Mouse (Mus musculus): ENCODE results near the gene 0610030E20Rik. TPM values are rescaled to one million over a fixed set of nuclear protein-coding genes. Genes with fewer than 3 reads are reported as not detected.

The 0610030E20Rik gene
- polyA plus RNA-seq, 1 experiment from 2014 or later: 18.7 TPM

DNA sequence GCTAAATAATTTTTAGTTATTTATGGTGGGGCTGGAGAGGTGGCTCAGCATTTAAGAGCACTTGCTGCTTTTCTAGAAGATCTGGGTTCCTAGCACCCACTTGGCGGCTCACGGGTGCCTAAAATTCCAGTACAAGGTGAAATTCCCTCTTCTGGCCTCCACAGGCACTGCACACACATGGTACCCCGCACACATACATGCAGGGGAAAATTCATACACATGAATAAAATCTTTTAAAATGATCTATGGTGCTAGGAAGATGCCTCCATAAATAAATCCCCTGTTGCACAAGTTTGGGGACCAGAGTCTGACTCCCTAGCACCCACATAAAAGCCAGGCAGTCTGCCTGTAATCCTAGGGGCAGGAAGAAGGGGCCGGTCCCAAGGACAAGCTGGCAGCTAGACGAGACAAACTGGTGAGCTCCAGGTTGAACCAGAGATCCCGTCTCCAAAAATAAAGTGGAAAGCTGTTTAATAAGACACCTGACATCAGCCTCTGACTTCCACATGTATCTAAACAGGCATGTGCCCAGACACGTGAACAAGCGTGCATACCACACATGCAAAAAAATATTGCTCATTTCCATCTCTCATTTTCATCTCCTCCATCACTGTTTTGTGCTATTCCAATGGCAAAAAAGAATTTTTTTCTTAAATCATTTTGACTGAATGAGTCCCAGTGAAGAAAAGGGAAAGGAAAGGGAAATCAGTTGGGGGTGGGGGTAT lies 31.6 kb downstream of the 0610030E20Rik start:
- 83% methylated on average over 8 of the region's 8 CpGs for WGBS
- Histone ChIP-seq H3K4me2 (no peak overlapping the region), H3K36me3 (replicated peaks) (no peaks in the 10 kb centered on the region), H3K9ac (no peak overlapping the region), H3K4me3 (no peak overlapping the region), H3K27ac (no peak overlapping the region), H3K27me3 (replicated peaks) (peaks cover 26% of the 10 kb centered on the region), H3K4me1 (peaks cover 6% of the 10 kb centered on the region), H3K9me3 (no peaks in the 10 kb centered on the region)
- no peak for ATAC-seq (replicated peaks)

DNA sequence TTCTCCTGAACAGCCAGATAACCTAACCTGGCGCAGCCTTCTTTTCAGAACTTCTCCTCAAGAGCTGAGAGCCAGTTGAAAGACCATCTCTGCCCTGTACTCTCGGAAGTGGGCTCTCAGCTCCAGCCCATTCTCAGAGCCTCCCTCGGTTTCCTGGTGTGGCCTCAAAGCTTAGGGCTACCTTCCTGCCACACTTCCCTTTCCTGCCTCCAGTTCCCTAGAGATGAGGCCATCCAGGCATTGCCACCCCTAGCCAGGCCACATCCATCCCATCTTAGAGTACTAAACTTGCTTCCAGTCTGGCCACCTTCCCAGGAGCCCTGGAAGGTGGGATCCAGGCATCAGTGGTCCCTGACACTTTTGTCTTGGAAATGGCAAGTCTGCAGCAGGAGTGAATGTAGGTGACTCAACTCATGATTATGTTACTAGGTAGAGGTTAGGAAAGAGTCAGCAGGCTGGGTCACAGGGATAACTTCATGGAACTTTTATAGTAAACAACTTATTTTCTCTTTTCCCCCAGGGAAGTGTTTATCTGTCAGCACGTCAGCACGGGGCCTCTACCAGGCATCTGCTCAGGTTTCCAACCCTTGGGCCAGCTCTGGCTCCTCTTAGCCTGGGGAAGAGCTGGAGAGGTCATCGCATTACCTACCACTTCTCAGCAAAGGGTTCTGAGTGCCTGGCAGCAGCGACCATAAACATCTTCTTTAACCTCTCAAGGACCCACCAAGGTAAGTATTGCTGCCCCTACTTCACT lies 32.4 kb downstream of the 0610030E20Rik start:
- Histone ChIP-seq H3K36me3 (replicated peaks) (no peaks in the 10 kb centered on the region), H3K9me3 (no peaks in the 10 kb centered on the region), H3K4me1 (peaks cover 6% of the 10 kb centered on the region), H3K27me3 (replicated peaks) (peaks cover 26% of the 10 kb centered on the region), H3K27ac (no peak overlapping the region), H3K9ac (no peak overlapping the region), H3K4me2 (peak overlapping the region; percentile 56; the same call in 1 of the 2 replicates), H3K4me3 (peak overlapping the region; percentile 39; the same call in 1 of the 2 replicates)
- WGBS: 43% methylated on average over 7 of the region's 7 CpGs
- no peak for ATAC-seq (replicated peaks)

DNA sequence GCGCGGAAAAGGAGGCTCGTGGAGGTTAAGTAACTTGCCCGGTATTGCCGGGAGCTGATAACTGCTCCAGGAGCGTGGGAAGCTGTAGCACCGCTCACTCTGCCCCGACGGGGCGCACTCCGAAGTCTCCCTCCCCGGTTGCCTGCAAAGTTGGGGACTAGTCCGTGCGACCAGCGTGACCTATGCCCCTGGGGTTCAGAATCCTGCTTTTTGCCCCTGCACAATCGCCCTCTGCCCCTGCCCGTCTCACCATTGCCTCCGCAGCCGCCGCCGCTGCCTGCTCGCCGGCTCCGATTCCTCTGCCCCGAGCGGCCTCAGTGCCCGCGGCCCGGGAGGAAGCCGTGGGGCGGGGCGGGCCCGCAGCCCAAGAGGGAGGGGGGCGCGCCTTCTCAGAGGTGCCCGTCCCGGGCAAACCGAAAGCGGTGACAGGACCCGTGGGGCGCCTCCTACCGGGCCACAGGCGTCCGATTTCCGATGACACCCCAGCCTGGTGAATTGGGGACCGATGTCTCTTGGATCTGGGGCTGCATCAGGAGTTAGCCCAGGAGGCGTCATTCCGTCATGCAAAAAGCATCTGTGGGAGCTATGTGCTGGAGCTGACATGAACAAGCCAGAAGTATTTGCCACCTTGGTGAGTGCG lies 33.1 kb downstream of the 0610030E20Rik start, which contains the start of gene Vamp5:
TSS of gene Vamp5 (minus strand) at position 338 of the 640 bp plus-strand sequence.
- H3K27ac ChIP-seq: no peak within 1 kb of the TSS
- peak within 1 kb of the TSS; percentile 38 for H3K9ac ChIP-seq
- H3K4me1 ChIP-seq: peaks cover 6% of the 10 kb centered on the region
- H3K4me3 ChIP-seq: peak within 1 kb of the TSS; percentile 39
- WGBS: 2% methylated on average over 49 of the region's 49 CpGs
- no peaks in the 10 kb centered on the region for H3K9me3 ChIP-seq
- H3K27me3 ChIP-seq (replicated peaks): peaks cover 26% of the 10 kb centered on the region
- ATAC-seq (replicated peaks): 0 out of 2 replicates have a peak, but pooled peaks have one; percentile 9
- H3K4me2 ChIP-seq: peak within 1 kb of the TSS; percentile 56
- no peaks in the 10 kb centered on the region for H3K36me3 ChIP-seq (replicated peaks)

DNA sequence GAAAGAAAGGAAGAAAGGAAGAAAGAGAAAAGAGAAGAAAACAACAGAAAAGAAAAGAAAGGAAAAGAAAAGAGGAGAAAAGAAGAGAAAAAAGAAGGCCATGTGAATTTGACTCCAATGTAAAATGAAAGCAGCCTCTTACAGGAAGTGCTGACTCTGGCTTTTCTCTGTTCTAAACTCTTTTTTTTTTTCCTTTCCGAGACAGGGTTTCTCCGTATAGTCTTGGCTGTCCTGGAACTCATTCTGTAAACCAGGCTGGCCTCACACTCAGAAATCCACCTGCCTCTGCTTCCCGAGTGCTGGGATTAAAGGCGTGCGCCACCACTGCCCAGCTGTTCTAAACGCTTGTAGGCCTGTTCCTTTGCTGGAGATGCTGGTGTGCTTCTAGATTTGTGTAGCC lies 35.4 kb downstream of the 0610030E20Rik start:
- 84% methylated on average over 6 of the region's 6 CpGs for WGBS
- peaks cover 26% of the 10 kb centered on the region for H3K27me3 ChIP-seq (replicated peaks)

DNA sequence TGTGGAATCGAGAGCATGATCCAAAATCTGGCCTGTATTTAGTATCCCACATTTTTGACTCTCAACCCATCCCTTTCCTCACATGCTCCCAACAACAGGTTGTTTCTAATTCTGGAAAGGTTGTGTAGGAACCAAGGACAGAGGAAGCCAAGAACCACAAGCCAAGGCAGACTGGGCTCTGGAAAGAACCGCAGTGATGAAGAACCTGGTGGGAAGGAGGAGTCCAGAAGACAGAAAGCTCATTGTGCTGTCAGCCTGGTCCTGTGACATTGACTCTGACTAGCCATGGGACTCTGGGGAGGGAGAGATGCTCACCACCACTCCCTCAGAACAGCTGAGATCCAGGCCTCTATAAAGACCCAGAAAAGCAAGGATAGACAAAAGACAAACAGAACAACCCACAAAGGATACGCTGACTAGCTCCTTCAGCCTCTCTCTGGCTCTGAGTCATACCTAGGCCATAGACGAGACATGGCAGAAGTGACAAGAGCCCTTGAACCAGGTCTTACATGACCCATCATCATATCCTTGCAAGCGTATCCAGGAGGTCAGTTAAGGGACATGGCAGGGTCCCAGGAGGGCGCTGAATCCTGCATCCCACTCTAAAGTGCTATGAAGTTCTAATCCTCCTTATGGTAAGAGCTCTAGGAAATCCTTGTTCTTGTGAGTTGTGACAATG lies 36.2 kb downstream of the 0610030E20Rik start:
- Histone ChIP-seq H3K4me1 (peaks cover 6% of the 10 kb centered on the region), H3K9ac (no peak overlapping the region), H3K9me3 (no peaks in the 10 kb centered on the region), H3K27ac (no peak overlapping the region), H3K27me3 (replicated peaks) (peaks cover 25% of the 10 kb centered on the region), H3K4me2 (no peak overlapping the region), H3K4me3 (no peak overlapping the region), H3K36me3 (replicated peaks) (no peaks in the 10 kb centered on the region)
- no peak for ATAC-seq (replicated peaks)
- WGBS: 86% methylated on average over 6 of the region's 6 CpGs

More for the DNA sequence above, 35.4 kb downstream of the 0610030E20Rik start:
- peaks cover 6% of the 10 kb centered on the region for H3K4me1 ChIP-seq
- no peaks in the 10 kb centered on the region for H3K9me3 ChIP-seq
- no peak overlapping the region for H3K9ac ChIP-seq
- H3K36me3 ChIP-seq (replicated peaks): no peaks in the 10 kb centered on the region
- H3K4me2 ChIP-seq: no peak overlapping the region
- H3K27ac ChIP-seq: no peak overlapping the region
- H3K4me3 ChIP-seq: no peak overlapping the region
- ATAC-seq (replicated peaks): no peak

DNA sequence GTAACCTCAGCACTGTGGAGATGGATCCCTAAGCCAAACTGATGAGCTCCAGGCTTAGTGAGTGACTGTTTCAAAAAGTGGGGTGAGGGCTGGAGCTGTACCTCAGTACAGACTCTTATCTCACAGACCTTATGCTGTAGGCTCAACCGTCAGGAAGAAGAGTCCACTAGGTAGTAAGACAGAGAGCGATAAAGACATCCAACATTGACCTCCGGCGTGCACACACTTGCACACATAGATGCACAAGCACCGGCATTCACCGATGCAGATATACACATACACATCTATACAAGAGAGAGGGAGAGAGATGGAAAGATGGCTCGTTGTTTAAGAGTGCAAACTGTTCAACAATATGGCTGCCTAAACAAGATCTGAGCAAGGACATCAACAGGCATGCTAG lies 36.8 kb downstream of the 0610030E20Rik start:
- Histone ChIP-seq H3K4me3 (no peak overlapping the region), H3K9ac (no peak overlapping the region), H3K36me3 (replicated peaks) (no peaks in the 10 kb centered on the region), H3K4me1 (peaks cover 6% of the 10 kb centered on the region), H3K27me3 (replicated peaks) (peaks cover 23% of the 10 kb centered on the region), H3K9me3 (no peaks in the 10 kb centered on the region), H3K27ac (no peak overlapping the region), H3K4me2 (no peak overlapping the region)
- ATAC-seq (replicated peaks): no peak
- 96% methylated on average over 7 of the region's 7 CpGs for WGBS

DNA sequence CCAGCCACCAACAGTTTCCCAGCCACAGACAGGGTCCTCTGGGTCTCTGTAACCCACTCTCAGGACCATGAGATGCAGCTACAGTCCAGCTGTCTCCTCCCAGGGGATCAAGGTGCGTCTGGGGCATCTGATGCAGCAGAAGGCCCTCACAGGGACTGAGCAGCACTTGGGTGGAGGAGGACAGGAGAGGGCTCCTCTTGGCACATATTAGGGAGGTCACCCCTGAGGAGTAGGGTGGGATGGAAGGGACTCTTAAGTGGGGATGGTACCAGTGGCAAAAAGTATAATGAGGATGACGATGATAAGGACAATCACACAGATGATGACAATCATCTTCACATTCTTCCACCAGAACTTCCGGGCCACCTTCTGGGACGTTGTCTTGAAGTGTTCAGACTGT lies 38.1 kb downstream of the 0610030E20Rik start:
- ATAC-seq (replicated peaks): no peak
- H3K27me3 ChIP-seq (replicated peaks): peaks cover 14% of the 10 kb centered on the region; the same call in 1 of the 2 replicates
- no peak overlapping the region for H3K4me3 ChIP-seq
- no peaks in the 10 kb centered on the region for H3K36me3 ChIP-seq (replicated peaks)
- H3K9ac ChIP-seq: no peak overlapping the region
- H3K27ac ChIP-seq: no peak overlapping the region
- WGBS: 93% methylated on average over 4 of the region's 4 CpGs
- H3K4me1 ChIP-seq: peaks cover 8% of the 10 kb centered on the region
- no peak overlapping the region for H3K4me2 ChIP-seq
- H3K9me3 ChIP-seq: no peaks in the 10 kb centered on the region

DNA sequence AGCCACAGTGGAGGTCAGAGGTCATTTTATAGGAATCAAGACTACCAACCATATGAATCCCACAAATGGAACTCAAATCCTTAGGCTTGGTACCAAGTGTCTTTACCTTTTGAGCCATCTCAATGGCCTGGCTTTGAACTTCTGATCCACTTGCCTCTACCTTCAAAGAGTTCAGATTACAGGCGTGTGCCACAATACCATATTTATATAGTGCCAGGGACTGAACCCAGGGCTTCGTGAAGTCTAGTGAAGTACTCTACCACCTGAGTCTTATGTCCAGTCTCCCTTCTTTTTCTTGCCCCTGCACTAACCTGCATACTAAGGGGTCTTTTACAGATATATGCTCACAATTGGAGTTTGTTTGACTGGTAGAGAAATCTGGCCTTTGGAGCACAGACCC lies 39.4 kb downstream of the 0610030E20Rik start:
- H3K4me3 ChIP-seq: no peak overlapping the region
- H3K4me2 ChIP-seq: no peak overlapping the region
- 95% methylated on average over 2 of the region's 2 CpGs for WGBS
- H3K4me1 ChIP-seq: peaks cover 10% of the 10 kb centered on the region
- H3K9ac ChIP-seq: no peak overlapping the region
- H3K27me3 ChIP-seq (replicated peaks): peaks cover 15% of the 10 kb centered on the region
- no peaks in the 10 kb centered on the region for H3K9me3 ChIP-seq
- no peak overlapping the region for H3K27ac ChIP-seq
- no peaks in the 10 kb centered on the region for H3K36me3 ChIP-seq (replicated peaks)
- no peak for ATAC-seq (replicated peaks)

DNA sequence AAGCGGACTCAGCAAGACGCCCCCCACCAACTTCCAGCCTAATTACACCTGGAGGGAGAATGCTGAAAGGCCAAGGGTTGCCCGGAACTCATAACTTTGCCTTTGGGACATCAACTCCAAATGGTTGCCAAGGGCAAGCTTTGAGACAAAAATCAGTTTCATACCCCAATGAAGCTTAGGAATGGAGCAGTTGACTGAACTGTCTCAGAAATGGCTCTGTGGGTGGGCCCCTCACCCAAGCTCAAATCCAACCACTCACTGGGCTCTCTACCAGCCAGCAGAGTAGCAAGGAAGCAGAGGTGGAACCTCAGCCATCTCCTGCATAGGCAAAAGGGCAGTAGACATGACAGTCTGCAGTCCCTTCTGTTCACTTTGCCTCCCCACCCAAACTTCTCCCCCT lies 40.7 kb downstream of the 0610030E20Rik start:
- H3K4me1 ChIP-seq: peaks cover 10% of the 10 kb centered on the region
- H3K27ac ChIP-seq: no peak overlapping the region
- H3K27me3 ChIP-seq (replicated peaks): peaks cover 15% of the 10 kb centered on the region
- no peaks in the 10 kb centered on the region for H3K9me3 ChIP-seq
- no peaks in the 10 kb centered on the region for H3K36me3 ChIP-seq (replicated peaks)
- H3K4me2 ChIP-seq: no peak overlapping the region
- no peak overlapping the region for H3K4me3 ChIP-seq
- no peak for ATAC-seq (replicated peaks)
- H3K9ac ChIP-seq: no peak overlapping the region
- WGBS: 72% methylated on average over 3 of the region's 3 CpGs

DNA sequence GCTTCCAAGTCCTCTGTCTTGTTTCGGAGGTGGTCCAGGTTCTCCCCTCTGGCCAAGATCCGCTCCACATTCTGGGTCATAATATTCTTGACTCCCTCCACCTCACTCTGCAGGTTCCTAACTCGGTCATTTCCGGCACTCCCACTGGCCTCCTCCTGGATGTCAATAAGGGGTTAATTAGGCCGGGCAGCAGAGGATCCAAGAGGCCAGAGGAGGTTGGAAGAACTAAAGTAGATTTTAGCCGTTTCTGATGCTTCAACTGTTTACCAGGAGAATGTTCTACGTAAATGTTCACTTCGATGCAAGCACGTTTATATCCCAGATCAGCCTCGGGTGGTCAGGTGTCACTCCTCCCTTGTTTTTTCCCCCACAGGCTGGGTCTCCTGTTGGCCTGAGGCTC lies 41.1 kb downstream of the 0610030E20Rik start:
- Histone ChIP-seq H3K9ac (no peak overlapping the region), H3K27me3 (replicated peaks) (peaks cover 15% of the 10 kb centered on the region), H3K9me3 (no peaks in the 10 kb centered on the region), H3K4me2 (no peak overlapping the region), H3K27ac (no peak overlapping the region), H3K4me3 (no peak overlapping the region), H3K36me3 (replicated peaks) (no peaks in the 10 kb centered on the region), H3K4me1 (peaks cover 10% of the 10 kb centered on the region)
- 75% methylated on average over 10 of the region's 10 CpGs for whole genome bisulfite sequencing
- no peak for ATAC-seq (replicated peaks)

DNA sequence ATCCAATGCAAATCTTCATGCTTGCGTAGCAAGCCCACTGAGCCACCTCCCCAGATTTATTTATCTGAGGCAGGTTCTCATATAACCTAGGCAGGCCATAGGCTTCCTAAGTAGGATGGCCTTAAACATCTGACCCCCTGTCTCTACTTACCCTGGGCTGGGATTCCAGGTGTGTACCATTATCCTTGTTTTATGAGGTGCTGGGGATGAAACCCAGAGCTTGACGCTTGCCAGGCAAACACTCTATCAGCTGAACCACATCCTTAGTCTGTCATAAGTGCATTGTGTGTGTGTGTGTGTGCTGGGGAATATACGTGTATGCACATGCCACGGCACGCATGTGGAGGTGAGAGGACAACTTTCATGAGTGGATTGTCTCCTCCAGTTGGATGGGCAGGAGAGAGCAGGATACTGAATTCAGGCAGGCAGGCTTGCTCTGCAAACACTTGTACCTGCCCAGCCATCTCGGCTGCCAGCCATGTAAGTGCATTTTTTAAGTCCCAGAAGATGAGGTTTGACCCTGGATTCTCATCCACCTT lies 41.7 kb downstream of the 0610030E20Rik start:
- no peak overlapping the region for H3K4me3 ChIP-seq
- H3K4me2 ChIP-seq: no peak overlapping the region
- peaks cover 15% of the 10 kb centered on the region for H3K27me3 ChIP-seq (replicated peaks)
- ATAC-seq (replicated peaks): no peak
- peaks cover 10% of the 10 kb centered on the region for H3K4me1 ChIP-seq
- no peaks in the 10 kb centered on the region for H3K9me3 ChIP-seq
- H3K27ac ChIP-seq: no peak overlapping the region
- H3K36me3 ChIP-seq (replicated peaks): no peaks in the 10 kb centered on the region
- WGBS: 93% methylated on average over 6 of the region's 6 CpGs
- H3K9ac ChIP-seq: no peak overlapping the region

All from midbrain, embryonic 15.5 days (tissue).